Mouse (Mus musculus) limb, embryonic 11.5 days (tissue): Measurements from ENCODE around the gene Mid1. TPM values are rescaled to one million over a fixed set of nuclear protein-coding genes. Genes with fewer than 3 reads are reported as not detected.
A peak's percentile ranks its signal among the peaks of the same experiment; 100 is the strongest.

Experiments used
- ATAC-seq: fragments of 200-750 bp; cut with Nextera tagmentation; 2 replicates; pipeline ENCODE4 v1.8.0; 2017; ENCODE audit warnings: low read depth; ENCODE audit not compliant: insufficient number of reproducible peaks, low FRiP score, low TSS enrichment
- DNase-seq: peaks from one replicate; pipeline ENCODE4 v3.0.0-alpha.2; 2015; ENCODE audit warnings: low spot score
- H3K27ac ChIP-seq: fragments of 300-500 bp; sonication (generic); replicated peaks from 2 replicates; pipeline ENCODE4 v1.5.1; 2014; ENCODE audit warnings: low read depth, mild to moderate bottlenecking, low read length
- H3K27me3 ChIP-seq: fragments of 300-500 bp; sonication (generic); 2 replicates; pipeline ENCODE4 v1.6.1; 2014; ENCODE audit warnings: mild to moderate bottlenecking, low read length, mixed read lengths; ENCODE audit not compliant: control insufficient read depth, insufficient read depth
- H3K36me3 ChIP-seq: fragments of 300-500 bp; sonication (generic); 2 replicates; pipeline ENCODE4 v1.6.1; 2014; ENCODE audit warnings: mild to moderate bottlenecking, low read length, moderate library complexity, mixed read lengths; ENCODE audit not compliant: control insufficient read depth, insufficient read depth
- H3K4me1 ChIP-seq: fragments of 300-500 bp; sonication (generic); 2 replicates; pipeline ENCODE4 v1.6.1; 2014; ENCODE audit warnings: low read length, mixed read lengths; ENCODE audit not compliant: control insufficient read depth, insufficient read depth
- H3K4me2 ChIP-seq: fragments of 300-500 bp; sonication (generic); 2 replicates; pipeline ENCODE4 v1.6.1; 2014; ENCODE audit warnings: low read depth, mild to moderate bottlenecking, moderate library complexity; ENCODE audit not compliant: severe bottlenecking
- H3K4me3 ChIP-seq: fragments of 300-500 bp; sonication (generic); 2 replicates; pipeline ENCODE4 v1.5.1; 2014; ENCODE audit warnings: low read depth, low read length
- H3K9ac ChIP-seq: fragments of 300-500 bp; sonication (generic); 2 replicates; pipeline ENCODE4 v1.6.1; 2014; ENCODE audit warnings: mild to moderate bottlenecking, low read length
- H3K9me3 ChIP-seq: fragments of 300-500 bp; sonication (generic); 2 replicates; pipeline ENCODE4 v1.6.1; 2016; ENCODE audit warnings: low read length; ENCODE audit not compliant: control insufficient read depth
- WGBS: fragments of 180-500 bp; shearing (Covaris S2); extraction: QIAGEN DNeasy Blood & Tissue Kit; methylation state at CpG from one replicate; pipeline ENCODE4 v1.1.7; 2014; 5-methylcytosine and 5-hydroxymethylcytosine counted together
- polyA plus RNA-seq: library from polyadenylated mRNA; unstranded; fragments of >200 nt; fragmentation: Nextera tagmentation; extraction: Ambion mirVana; gene quantifications from 2 replicates; pipeline ENCODE4 v1.2.1, GENCODE M21; 2014

Mid1 gene
- polyA plus RNA-seq, 1 experiment from 2014 or later: 11.5 TPM

DNA sequence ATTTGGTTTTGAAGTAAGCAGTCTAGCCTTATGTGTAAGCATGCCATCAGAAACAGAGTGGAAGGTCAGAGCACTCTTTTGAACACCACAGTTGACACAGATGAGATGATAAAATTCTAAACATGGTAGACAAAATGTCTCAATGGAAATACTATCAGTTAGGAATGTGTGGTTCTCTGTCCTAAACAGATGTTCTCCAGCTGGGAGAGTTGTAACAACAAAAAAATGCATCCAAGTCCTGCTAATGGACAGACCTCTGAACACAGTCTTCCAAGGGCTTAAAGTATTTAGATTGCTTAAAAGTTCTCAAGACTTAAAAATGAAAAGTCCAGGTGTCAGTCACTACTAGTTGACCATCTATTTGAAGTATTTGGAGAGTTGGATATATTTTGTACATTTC is 177.4 kb downstream of the Mid1 start:
- ATAC-seq: no peak
- Histone ChIP-seq H3K9me3 (no peaks in the 10 kb centered on the region), H3K4me1 (no peaks in the 10 kb centered on the region), H3K4me2 (no peak overlapping the region), H3K27me3 (0 out of 2 replicates have a peak, but pooled peaks cover 6% of the 10 kb centered on the region), H3K4me3 (no peak overlapping the region), H3K36me3 (no peaks in the 10 kb centered on the region), H3K27ac (no peak overlapping the region), H3K9ac (no peak overlapping the region)
- no peak for DNase-seq

DNA sequence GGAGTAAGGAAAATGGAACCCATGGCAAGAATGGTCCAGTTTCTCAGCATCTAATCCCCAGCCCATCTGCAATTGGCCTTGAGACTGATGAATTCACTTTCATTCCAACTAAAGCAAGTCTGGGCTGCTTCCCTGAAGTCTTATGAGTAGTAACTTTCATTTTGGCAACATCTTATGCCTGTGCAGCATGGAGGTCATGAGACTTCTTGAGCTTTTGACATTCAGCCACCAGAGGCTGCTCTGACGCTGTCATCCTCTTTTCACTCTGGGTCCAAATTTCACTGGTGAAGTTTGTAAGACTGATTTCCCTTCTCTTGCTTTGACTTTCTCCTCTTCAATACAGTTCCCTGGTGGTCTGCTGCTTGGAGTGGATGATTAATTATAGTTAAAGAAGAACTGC is 177.8 kb downstream of the Mid1 start:
- Histone ChIP-seq H3K36me3 (no peaks in the 10 kb centered on the region), H3K4me1 (no peaks in the 10 kb centered on the region), H3K4me2 (no peak overlapping the region), H3K27me3 (0 out of 2 replicates have a peak, but pooled peaks cover 6% of the 10 kb centered on the region), H3K9ac (no peak overlapping the region), H3K27ac (no peak overlapping the region), H3K9me3 (no peaks in the 10 kb centered on the region), H3K4me3 (no peak overlapping the region)
- WGBS: 61% methylated on average over 1 of the region's 1 CpGs
- DNase-seq (no peak), ATAC-seq (no peak)

GRCm38 (mm10) chrX:169863841-169864240 is 178.8 kb downstream of the Mid1 start:
- 69% methylated on average over 1 of the region's 1 CpGs for WGBS
- H3K27ac ChIP-seq: no peak overlapping the region
- H3K9me3 ChIP-seq: no peaks in the 10 kb centered on the region
- no peak overlapping the region for H3K9ac ChIP-seq
- DNase-seq (no peak), ATAC-seq (no peak)
- H3K4me1 ChIP-seq: no peaks in the 10 kb centered on the region
- no peak overlapping the region for H3K4me2 ChIP-seq
- no peak overlapping the region for H3K4me3 ChIP-seq
- H3K36me3 ChIP-seq: no peaks in the 10 kb centered on the region
- peaks cover 9% of the 10 kb centered on the region; the same call in 1 of the 2 replicates for H3K27me3 ChIP-seq

GRCm38 (mm10) chrX:169868223-169868622 is 183.2 kb downstream of the Mid1 start:
- Histone ChIP-seq H3K9me3 (no peaks in the 10 kb centered on the region), H3K9ac (no peak overlapping the region), H3K4me1 (no peaks in the 10 kb centered on the region), H3K27me3 (peaks cover 8% of the 10 kb centered on the region; the same call in 1 of the 2 replicates), H3K4me3 (no peak overlapping the region), H3K4me2 (no peak overlapping the region), H3K27ac (no peak overlapping the region), H3K36me3 (no peaks in the 10 kb centered on the region)
- ATAC-seq (no peak), DNase-seq (no peak)
- WGBS: 77% methylated on average over 5 of the region's 5 CpGs

DNA sequence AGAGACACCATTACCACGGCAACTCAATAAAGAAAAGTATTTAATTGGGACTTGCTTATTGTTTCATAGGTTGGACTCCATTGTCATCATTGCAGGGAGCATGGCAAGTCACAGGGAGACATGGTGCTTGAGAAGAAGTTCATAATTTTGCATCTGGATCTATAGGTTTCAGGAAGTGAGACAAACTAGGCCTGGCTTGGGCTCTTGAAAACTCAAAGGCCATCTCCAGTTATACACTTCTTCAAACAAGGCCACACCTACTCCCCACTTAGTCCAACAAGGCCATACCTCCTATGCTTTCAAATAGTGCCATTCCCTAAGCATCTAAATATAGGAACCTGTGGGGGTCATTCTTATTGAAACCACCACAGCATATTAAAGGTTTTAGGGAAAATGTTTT is 189.5 kb downstream of the Mid1 start:
- DNase-seq (no peak), ATAC-seq (no peak)
- Histone ChIP-seq H3K9ac (no peak overlapping the region), H3K27ac (no peak overlapping the region), H3K4me2 (no peak overlapping the region), H3K4me1 (no peaks in the 10 kb centered on the region), H3K4me3 (no peak overlapping the region), H3K9me3 (no peaks in the 10 kb centered on the region), H3K27me3 (peaks cover 10% of the 10 kb centered on the region; the same call in 1 of the 2 replicates), H3K36me3 (no peaks in the 10 kb centered on the region)
- WGBS: 97% methylated on average over 1 of the region's 1 CpGs

GRCm38 (mm10) chrX:169879481-169880362 is 194.7 kb downstream of the Mid1 start:
- WGBS: 12% methylated on average over 36 of the region's 36 CpGs
- no peaks in the 10 kb centered on the region for H3K4me1 ChIP-seq
- DNase-seq (peak; percentile 76), ATAC-seq (peak; percentile 92)
- peak overlapping the region; percentile 61 for H3K9ac ChIP-seq
- H3K4me3 ChIP-seq: peak overlapping the region; percentile 47
- no peaks in the 10 kb centered on the region for H3K36me3 ChIP-seq
- H3K27me3 ChIP-seq: peaks cover 12% of the 10 kb centered on the region; the same call in 1 of the 2 replicates
- no peaks in the 10 kb centered on the region for H3K9me3 ChIP-seq
- H3K4me2 ChIP-seq: peak overlapping the region; percentile 45
- H3K27ac ChIP-seq: peak overlapping the region; percentile 70; the same call in 1 of the 2 replicates

DNA sequence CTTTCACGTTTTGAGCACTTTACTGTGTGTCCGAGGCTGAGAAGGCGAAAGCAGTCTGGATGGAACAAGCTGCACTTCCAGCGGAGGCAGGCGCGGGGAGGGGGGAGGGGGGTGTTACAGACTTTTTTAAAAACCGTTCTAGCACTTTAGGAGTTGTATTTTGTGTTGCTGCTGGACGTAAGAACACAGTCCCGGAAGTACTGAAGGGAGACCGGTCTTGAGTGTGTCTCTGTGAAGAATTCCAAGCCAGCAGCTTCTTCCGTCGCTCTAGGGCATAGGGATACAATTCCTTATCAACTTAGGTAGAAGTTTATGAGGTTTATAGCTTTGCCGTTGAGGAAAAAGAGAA is 195.3 kb downstream of the Mid1 start:
- no peak for ATAC-seq
- Histone ChIP-seq H3K4me3 (peak overlapping the region; percentile 47), H3K36me3 (no peaks in the 10 kb centered on the region), H3K4me1 (no peaks in the 10 kb centered on the region), H3K4me2 (peak overlapping the region; percentile 45), H3K9me3 (no peaks in the 10 kb centered on the region), H3K9ac (peak overlapping the region; percentile 50), H3K27ac (no peak overlapping the region), H3K27me3 (peaks cover 12% of the 10 kb centered on the region; the same call in 1 of the 2 replicates)
- peak; percentile 31 for DNase-seq
- 14% methylated on average over 13 of the region's 13 CpGs for WGBS

GRCm38 (mm10) chrX:169880826-169881225 is 195.8 kb downstream of the Mid1 start:
- peak overlapping the region; percentile 45 for H3K4me2 ChIP-seq
- DNase-seq (peak; percentile 45), ATAC-seq (no peak)
- no peak overlapping the region for H3K27ac ChIP-seq
- H3K27me3 ChIP-seq: peaks cover 12% of the 10 kb centered on the region; the same call in 1 of the 2 replicates
- H3K9me3 ChIP-seq: no peaks in the 10 kb centered on the region
- no peaks in the 10 kb centered on the region for H3K36me3 ChIP-seq
- peak overlapping the region; percentile 47 for H3K4me3 ChIP-seq
- peak overlapping the region; percentile 27; the same call in 1 of the 2 replicates for H3K9ac ChIP-seq
- 17% methylated on average over 10 of the region's 10 CpGs for WGBS
- no peaks in the 10 kb centered on the region for H3K4me1 ChIP-seq
